Mouse (Mus musculus) megakaryocyte, adult 5-6 weeks (primary cell): ENCODE data around the gene Tcf15. TPM values are rescaled to one million over a fixed set of nuclear protein-coding genes. Genes with fewer than 3 reads are reported as not detected.
A peak's percentile ranks its signal among the peaks of the same experiment; 100 is the strongest.

Experiments used
- ATAC-seq: 2 replicates; pipeline ENCODE4 v1.8.0; 2016; ENCODE audit warnings: mild to moderate bottlenecking, inconsistent platforms; ENCODE audit not compliant: poor library complexity, severe bottlenecking
- total RNA-seq, 2 experiments: library from RNA; stranded (forward) in 1 of 2; stranded (reverse) in 1 of 2; fragments of 153-499, 151-499 nt in 1 of 2; fragments of 221-1000, 200-1000 nt in 1 of 2; gene quantifications; 2 replicates each; pipeline versions ENCODE4 v1.2.3 to v1.2.4; 2015 to 2017

The Tcf15 gene
- total RNA-seq (2015) (not detected in 2 replicates), total RNA-seq (2017) (not detected in 2 replicates)

- no peak for ATAC-seq
Measured at GRCm38 (mm10) chr2:152143279-152144157, at the start of gene Tcf15. Tcf15 (plus strand) TSS chr2:152143561.

DNA sequence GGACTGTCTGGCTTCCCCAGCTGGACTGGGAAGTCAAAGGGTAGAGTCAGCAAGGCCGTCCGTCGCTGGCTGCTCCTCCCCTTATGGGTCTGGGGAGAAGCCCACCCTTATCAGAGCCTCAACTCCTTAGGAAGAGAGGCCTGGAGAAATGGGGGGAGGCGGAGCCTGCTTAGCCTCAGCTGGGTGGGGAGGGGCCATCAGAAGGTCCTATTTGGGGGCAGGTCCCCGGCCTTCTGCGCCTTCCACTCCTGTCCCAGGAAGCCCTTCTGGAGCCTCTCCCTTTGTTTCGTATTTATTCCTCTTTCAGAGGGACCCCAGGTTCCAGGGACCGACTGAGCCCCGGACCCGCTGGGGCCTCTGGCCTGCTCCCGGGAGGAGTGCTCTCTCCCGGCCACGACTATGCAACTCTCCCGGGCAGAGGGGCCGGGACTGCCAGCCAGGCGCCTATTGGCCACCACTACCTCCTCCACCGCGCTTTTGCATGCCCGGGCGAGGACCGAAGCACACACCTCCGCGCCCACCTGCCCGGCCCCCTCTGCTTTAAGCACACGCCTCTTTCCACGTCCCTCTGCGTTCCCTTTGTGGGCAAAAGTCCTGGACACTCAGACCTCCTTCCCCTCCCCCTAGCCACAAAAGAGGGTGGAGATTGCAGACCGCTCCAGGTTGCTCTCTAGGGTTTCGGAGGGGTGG is 48.4 kb upstream of the Tcf15 start:
- ATAC-seq, result no peak

DNA sequence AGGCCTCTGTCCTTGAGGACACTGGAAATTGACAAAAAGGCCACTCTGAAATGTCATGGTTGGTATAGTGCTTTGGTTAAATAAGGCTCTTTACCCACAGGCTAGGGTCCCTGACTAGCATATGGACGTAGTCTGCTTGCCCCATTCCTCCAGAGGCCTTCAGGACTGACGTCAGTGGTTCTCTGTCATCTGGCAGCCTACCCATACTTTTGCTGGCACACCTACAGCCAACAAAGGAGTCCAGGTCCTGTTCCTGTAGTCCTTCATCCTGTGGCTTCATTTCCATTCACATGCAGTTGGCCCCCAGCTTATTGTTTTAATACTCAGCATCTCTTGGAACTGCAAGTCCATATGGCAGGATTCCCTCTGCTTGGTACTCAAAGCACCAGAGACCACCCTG is 46.4 kb upstream of the Tcf15 start:
- no peak for ATAC-seq

DNA sequence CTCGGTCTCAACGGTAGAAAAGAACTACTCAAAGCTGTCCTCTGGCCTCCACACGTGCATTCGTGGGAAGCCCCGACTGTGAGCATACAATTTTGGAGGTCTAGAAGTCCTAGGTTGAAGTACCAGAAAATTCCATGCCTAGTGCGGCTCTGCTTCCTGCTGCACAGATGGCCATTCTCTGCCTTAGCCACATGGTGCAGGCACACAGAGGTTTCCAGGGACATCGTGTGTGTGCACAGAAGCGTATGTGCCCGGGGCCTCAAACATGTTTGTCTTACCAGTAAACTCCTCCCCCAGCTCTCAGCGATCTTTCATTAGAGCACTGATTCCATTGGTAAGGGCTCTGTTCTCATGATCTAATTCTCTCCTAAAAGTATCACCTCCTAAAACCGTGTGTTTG is 45.4 kb upstream of the Tcf15 start:
- ATAC-seq, result no peak

- no peak for ATAC-seq
Measured at GRCm38 (mm10) chr2:152099538-152099937, 43.8 kb upstream of the Tcf15 start.

GRCm38 (mm10) chr2:152101761-152102160 is 41.6 kb upstream of the Tcf15 start:
- ATAC-seq, result no peak

DNA sequence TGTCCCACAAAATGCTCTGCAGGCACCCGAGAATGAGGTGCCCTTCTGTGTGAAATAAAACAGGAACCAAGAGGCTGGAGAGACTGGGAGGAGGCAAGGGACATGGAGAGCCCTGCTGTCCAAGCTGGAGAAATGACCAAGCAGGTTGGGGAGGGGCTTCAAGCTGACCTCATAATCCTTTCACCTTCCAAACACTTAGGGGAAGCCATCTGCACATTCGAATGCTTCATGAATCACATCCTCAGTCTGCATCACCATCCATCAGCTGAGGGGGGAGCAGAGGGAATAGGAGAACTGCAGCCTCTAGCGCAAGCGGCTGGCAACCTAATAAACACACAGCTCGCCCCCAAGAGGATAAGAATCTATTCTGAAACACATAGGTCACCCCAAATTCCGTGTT is 41.0 kb upstream of the Tcf15 start:
- ATAC-seq, result no peak

- ATAC-seq, result peak; percentile 13
Measured at GRCm38 (mm10) chr2:152104711-152105317, 38.5 kb upstream of the Tcf15 start.

DNA sequence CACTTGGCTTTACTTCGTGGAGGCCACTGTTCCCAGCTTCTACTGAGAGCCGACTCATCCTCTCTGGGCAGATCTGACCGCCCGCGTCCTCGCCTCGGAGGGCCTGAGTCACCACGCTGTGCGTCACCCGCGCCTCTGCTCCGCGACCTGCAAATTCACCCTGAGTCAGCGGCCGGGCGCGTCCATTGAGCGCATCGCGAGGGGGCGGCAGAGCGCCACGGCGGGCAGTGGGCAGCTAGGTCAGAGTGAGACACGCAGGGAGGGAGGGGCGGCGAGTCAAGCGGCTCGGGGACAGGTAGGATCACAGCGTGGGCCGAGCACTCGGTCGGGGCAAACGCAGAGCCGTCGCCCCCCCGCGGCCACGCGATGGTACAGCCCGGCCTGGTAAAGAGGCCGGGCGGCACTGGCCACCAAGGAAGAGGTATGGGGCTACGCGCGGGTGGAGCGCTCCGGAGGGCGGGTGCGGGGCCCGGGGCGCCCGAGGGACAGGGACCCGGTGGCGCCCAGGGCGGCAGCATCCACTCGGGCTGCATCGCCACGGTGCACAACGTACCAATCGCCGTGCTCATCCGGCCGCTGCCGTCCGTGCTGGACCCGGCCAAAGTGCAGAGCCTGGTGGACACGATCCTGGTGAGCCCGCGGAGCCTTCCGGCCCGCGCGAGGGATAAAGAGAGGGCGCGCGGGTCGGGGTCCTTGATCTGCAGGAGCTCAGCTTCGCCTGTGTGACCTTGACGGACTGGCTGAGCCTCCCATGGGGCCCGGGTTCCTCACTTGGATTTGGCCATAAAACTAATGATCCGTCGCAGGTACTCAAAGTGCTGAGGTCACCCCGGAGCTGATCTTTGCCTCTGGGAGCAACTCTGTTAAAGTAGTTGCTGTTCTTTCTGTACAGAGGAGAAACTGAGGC is 37.8 kb upstream of the Tcf15 start, which contains the start of gene Srxn1:
Gene Srxn1, plus strand, starts transcription at position 199 of the 907 bp plus-strand sequence.
- peak; percentile 94 for ATAC-seq

GRCm38 (mm10) chr2:152106225-152106595 is 37.2 kb upstream of the Tcf15 start:
- ATAC-seq, result no peak

DNA sequence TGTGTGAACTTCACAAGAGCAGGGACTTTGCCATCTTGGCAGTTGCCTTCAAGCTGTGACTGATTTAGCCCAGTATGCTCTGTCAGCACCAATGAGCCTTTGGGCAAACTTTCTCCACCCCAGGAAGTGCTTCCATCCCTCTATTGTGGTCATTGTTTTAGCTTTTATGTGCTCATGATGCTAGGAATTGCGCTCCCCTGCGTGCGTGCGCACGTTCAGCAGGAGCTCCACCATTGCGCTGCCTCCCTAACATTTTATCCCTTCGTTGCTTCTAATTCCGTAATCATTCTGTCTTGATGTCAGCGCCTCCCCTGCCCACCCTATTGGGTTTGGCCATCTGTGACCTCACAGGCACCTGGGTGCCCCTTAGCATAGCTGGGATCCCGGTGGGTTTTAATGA is 36.8 kb upstream of the Tcf15 start:
- ATAC-seq, result no peak

GRCm38 (mm10) chr2:152108702-152109101 is 34.7 kb upstream of the Tcf15 start:
- no peak for ATAC-seq

- ATAC-seq, result no peak
Measured at GRCm38 (mm10) chr2:152109386-152109785, 34.0 kb upstream of the Tcf15 start.

DNA sequence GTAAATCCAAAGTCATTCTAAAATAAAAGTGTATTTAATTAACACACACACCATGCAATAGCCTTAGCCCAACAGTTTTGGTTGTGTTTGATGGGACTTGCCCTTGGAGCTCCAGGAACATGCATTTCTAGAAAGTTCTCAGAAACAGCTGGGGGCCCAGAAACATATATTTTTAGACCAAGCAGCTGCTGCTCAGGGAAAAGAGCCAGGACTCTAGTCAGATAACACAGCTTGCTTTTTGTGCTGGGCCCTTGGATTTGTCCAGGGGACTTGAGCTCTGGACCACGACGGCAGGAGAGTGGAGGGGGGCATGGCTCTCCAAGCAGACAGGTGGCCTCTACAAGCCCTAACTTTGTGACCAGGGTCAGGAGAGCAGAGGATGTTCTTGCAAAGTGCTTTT is 32.0 kb upstream of the Tcf15 start:
- ATAC-seq, result no peak

DNA sequence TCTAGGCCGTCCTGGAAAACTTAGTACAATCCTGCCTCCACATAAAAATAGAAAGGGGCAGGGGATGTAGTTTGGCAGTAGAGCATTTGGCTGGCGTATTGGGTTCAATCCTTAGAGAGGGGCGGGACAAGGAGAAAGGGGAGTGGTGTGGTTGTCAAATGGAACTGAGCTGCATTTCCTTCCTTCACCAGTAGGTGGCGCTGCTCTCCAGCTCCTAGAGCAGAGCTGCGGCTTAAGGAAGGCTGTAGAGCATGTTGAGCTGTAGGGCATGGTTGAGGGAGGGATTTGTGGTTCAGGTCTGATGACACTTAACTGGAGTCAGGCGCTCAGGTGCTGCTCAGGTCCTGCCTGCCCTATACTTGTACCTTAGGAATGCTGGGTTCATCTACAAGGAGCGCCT is 31.4 kb upstream of the Tcf15 start:
- ATAC-seq, result peak; percentile 93

- ATAC-seq, result no peak
Measured at GRCm38 (mm10) chr2:152112490-152112889, 30.9 kb upstream of the Tcf15 start.

DNA sequence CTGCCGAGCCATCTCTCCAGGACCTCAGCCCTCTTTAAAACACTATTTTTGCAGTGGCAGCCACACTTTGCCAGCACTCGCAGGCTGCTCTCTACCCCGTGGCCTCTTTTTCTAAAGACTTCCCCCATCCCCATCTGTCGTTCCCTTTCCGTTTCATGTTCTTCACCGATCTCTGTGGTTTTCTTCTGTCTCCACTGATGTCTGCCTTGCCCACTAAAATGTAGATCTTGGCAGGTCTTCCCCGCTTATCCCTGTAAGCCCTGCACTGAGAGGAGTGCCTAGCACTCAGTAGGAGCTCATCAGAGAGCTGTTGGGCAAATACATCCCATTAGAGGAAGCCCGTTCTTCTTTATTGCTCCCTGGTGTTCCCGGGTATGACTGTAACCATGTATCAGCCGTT is 30.4 kb upstream of the Tcf15 start:
- no peak for ATAC-seq

GRCm38 (mm10) chr2:152114057-152114975 is 29.0 kb upstream of the Tcf15 start:
- no peak for ATAC-seq

GRCm38 (mm10) chr2:152117694-152118093 is 25.7 kb upstream of the Tcf15 start:
- ATAC-seq, result no peak
